Mouse (Mus musculus) adrenal gland, adult 8-10 months (tissue): Measurements from ENCODE around the gene Esrrg. TPM values are rescaled to one million over a fixed set of nuclear protein-coding genes. Genes with fewer than 3 reads are reported as not detected.

Experiments used
- DNase-seq: peaks from one replicate; pipeline ENCODE4 v3.0.0; 2022
- total RNA-seq, 4 experiments: library from RNA; stranded (reverse); gene quantifications; 2 replicates each; pipeline ENCODE4 v1.2.4; 2022

The Esrrg gene
- total RNA-seq, 4 experiments from 2014 or later: 10.0 to 30.1 (median 15.7) TPM

GRCm38 (mm10) chr1:187779589-187780178, 171.1 kb downstream of the Esrrg start:
- no peak for DNase-seq

GRCm38 (mm10) chr1:187785226-187785625, 176.6 kb downstream of the Esrrg start:
- DNase-seq: no peak

- no peak for DNase-seq
Measured at GRCm38 (mm10) chr1:187787055-187788016, 178.7 kb downstream of the Esrrg start.

- DNase-seq: no peak
Measured at GRCm38 (mm10) chr1:187794240-187794930, 185.8 kb downstream of the Esrrg start.

GRCm38 (mm10) chr1:187795551-187795950, 187.0 kb downstream of the Esrrg start:
- DNase-seq: peak; percentile 9

GRCm38 (mm10) chr1:187799300-187799699, 190.7 kb downstream of the Esrrg start:
- DNase-seq: no peak

- DNase-seq: no peak
Measured at GRCm38 (mm10) chr1:187800761-187801160, 192.2 kb downstream of the Esrrg start.

- no peak for DNase-seq
Measured at GRCm38 (mm10) chr1:187803566-187803965, 195.0 kb downstream of the Esrrg start.

GRCm38 (mm10) chr1:187803997-187804396, 195.4 kb downstream of the Esrrg start:
- no peak for DNase-seq

GRCm38 (mm10) chr1:187805001-187805400, 196.4 kb downstream of the Esrrg start:
- no peak for DNase-seq

GRCm38 (mm10) chr1:187807477-187808390, 199.1 kb downstream of the Esrrg start:
- DNase-seq: no peak

- no peak for DNase-seq
Measured at GRCm38 (mm10) chr1:187808391-187808922, 199.9 kb downstream of the Esrrg start.

GRCm38 (mm10) chr1:187809546-187809945, 201.0 kb downstream of the Esrrg start:
- DNase-seq: peak; percentile 35

GRCm38 (mm10) chr1:187819406-187819805, 210.8 kb downstream of the Esrrg start:
- DNase-seq: no peak

- DNase-seq: no peak
Measured at GRCm38 (mm10) chr1:187821368-187821811, 212.8 kb downstream of the Esrrg start.

- DNase-seq: no peak
Measured at GRCm38 (mm10) chr1:187823351-187823750, 214.8 kb downstream of the Esrrg start.

GRCm38 (mm10) chr1:187825421-187826097, 217.0 kb downstream of the Esrrg start:
- DNase-seq: no peak

- DNase-seq: no peak
Measured at GRCm38 (mm10) chr1:187826140-187826539, 217.5 kb downstream of the Esrrg start.

- no peak for DNase-seq
Measured at GRCm38 (mm10) chr1:187826869-187827268, 218.3 kb downstream of the Esrrg start.

- DNase-seq: no peak
Measured at GRCm38 (mm10) chr1:187830937-187831336, 222.3 kb downstream of the Esrrg start.

GRCm38 (mm10) chr1:187832851-187833250, 224.3 kb downstream of the Esrrg start:
- no peak for DNase-seq
